Mouse (Mus musculus) NIH3T3 (cell line): ENCODE measurements around the gene Fbxw7.
A peak's percentile ranks its signal among the peaks of the same experiment; 100 is the strongest.

Experiments used
- DNase-seq: peaks from one replicate; pipeline ENCODE4 v3.0.0-alpha.2; 2012; ENCODE audit warnings: low read depth

Fbxw7 gene

DNA sequence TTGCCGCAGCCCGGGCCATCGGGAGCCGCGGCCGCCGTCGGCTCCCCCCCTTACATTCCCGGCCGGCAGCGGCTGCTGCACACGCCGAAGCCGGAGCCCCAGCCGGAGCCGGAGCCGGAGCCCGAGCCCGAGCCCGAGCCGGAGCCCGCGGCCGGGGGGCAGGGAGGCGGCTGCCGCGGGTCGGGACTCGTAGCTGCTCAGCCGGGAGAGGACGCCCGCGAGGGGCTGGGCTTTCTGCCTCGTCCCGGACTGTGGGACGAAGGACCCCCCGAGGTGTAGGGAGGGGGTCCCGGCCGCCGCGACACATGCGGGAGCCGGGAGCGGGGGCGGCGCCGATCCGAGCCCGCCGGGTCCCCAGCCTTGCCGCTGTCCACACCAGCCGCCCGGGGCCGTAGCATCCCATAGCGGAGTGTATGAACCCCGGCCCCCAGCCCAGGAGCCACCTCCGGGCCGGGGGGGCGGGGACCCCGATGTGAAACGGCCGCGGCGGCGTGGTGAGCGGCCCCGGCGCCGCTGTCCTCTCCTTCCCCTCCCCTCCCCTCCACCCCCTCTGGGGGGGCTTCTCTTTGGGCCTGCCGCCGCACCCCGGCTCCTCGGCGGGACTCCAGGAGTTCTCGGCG lies at the start of gene Fbxw7:
Gene Fbxw7 (plus strand): TSS at position 507 of the 620 bp plus-strand sequence.
- DNase-seq, result peak; percentile 24

DNA sequence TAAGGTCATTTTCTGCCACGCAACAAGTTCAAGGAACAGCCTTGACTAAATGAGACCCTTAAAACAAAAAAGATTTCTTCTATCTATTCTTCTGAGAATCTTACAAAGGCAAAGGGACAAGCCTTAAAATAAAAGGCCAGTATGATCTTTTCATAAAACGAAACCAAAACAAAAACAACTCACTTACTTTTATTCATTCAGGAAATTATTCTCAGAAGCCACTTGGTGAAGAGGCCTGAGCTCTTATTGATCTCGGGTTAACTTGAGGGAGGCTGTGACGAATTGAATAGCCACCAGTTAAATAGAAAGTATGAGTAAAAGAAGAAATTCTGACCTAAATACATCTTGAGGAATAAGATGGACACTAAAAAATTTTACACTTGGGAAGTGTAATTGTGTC lies 46.1 kb upstream of the Fbxw7 start:
- no peak for DNase-seq

DNA sequence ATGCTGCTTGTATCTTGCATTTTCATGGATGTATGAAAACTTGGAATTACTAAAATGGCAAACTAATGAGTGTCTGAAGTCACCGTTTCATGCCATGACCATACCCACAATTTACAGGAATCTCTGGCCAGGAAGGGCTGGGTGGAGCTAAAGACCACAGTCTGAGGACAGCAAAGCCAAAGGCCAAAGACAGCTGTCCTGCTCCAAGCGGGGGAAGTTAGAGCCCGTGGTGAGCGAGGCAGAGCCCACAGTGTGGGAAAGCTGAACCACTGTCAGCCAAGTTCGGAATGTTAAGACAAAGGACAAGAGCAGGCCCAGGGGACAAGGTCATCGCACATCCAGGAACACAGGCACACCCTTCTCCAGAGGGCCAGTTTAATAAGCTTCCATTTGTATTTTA lies 45.7 kb upstream of the Fbxw7 start:
- no peak for DNase-seq

DNA sequence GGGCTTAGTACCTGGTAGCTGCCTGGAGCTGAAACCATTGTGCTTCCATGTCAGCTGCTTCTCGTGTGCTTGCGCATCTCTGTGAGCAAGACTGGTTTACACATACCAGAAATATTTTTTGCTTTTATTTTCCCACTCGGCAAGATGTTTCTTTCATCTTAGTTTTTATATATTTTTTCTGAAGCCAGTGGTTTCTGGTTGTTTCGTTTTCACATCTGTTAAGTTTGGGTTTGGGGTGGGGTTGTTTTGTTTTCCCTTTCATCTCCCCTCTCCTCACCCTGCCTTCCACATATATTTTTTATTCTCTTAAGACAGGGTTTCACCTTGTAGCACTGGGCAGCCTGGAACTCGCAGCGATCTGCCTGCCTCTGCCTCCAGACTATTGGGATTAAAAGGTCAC lies 44.5 kb upstream of the Fbxw7 start:
- no peak for DNase-seq

DNA sequence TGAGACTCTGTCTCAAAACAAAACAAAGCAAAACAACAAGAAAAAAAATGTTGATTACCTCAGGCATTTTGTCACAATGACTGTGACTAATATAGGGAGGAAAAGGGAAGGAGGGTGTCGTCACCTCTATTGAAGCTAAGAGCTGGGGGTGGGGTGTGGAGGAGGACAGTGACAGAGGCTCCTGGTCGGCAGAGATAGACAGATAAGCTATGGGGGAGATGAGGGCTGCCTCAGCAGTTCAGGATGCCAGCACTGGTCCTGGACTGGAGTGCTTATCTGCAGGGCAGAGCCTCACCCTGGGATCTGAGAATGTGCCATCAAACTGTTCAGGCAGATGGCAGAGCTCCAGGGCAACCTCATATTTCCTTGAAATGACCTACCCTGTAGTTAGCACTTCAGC lies 43.1 kb upstream of the Fbxw7 start:
- no peak for DNase-seq

DNA sequence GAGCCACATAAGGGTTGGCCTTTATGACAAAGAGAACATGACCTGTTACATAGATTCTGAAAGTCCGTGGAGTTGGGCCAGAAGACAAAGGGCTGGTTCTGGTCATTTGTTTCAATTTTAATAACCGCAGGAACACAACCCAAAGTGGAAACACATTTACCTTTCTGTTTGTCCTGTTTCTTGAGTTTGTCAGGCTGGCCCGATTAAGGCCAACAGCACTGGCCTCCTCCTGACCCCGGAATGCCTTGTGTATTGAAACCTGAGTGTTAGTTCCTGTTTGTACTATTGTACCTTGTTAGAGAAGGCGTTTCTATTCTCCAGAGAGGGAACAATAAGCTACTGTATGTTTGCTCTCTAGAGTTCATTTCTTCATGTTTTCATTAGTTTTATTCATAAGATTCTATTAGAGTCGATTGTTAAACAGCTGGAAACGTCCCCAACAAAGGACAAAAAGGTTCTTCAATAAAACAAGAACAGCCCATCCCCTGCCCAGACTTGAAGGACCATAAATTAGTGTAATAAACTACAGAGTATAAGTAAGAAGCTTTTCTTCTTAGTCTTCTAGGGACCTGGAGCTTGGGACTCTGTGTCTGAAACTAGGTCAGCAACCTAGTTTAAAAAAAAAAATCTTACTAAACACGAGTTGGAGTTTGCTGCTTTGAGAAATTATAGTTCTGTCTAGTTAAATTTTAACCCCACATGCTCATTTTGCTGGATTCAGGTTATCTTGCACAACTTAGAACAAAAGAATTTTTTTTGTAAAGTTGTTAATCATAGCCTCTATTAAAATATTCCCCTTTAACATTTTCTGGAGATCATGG lies 40.6 kb upstream of the Fbxw7 start:
- DNase-seq, result no peak

DNA sequence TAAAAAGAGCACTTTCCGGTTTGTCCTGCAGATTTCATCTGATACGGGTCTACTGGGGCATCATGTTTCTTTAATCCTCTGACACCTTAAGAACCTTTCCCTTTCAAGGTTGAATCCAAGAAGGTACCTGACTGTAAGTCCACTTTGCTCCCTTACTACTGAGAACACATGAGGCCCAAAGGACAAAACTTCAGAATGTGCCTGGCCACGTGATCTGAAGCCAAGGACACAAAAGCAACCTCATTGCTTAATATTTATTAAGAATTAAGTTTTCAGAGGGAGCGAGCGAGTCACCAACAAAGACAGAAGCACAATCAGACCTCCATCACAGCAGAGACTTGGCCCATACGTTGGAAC lies 40.0 kb upstream of the Fbxw7 start:
- no peak for DNase-seq

DNA sequence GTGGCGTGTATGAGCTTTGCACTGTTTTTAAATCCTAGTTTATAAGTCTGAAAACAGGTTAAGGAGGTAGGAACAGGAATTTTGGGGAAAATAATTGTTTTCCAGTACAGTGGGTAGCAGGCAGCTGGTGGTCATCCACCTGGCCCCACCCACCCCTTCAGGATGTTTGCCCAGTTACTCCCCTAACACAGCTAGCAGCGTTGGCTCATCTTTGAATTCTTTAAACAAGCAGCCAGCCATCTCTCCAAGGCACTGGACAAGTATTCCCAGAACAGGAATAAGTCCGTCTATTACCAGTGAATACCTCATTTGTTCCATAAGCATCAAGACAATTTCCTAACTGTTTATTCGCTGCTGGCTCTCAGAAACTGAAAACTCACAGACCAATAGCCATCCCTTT lies 39.5 kb upstream of the Fbxw7 start:
- DNase-seq, result no peak

DNA sequence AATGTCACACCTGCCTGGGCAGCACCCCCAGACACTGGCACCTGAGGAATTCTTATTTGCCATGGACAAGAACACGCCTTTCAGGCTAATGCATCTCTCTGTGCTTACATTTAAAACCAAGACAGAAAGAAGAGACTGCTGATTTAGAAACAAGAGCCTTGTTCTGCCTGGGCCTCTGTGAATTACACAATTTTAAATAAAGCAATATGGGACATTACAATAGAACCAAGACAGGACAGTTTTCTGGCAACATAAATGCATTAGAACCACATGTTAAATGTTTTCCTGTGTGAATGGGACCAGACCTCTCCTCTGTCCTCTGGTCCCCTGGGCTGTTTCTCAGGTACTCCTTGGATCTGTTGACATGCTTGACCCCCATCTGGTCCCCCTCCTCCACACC lies 39.0 kb upstream of the Fbxw7 start:
- no peak for DNase-seq

DNA sequence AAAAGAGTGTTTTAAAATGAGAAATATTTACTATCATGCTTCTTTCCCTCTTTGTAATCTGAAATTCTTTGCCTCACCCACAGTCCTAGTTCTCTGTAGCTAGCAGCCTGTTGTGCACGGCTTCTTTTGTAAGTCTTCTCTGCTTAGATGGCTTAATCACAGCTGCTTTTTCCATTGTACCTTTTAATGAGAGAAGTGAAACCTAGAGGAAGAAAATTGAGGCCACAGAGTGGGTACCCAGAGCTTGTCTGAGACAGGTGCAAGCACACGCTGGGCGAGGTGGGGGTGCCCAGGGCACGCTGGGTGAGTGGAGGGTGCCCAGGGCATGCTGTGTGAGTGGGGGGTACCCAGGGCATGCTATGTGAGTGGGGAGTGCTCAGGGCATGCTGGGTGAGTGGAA lies 27.2 kb upstream of the Fbxw7 start:
- no peak for DNase-seq

DNA sequence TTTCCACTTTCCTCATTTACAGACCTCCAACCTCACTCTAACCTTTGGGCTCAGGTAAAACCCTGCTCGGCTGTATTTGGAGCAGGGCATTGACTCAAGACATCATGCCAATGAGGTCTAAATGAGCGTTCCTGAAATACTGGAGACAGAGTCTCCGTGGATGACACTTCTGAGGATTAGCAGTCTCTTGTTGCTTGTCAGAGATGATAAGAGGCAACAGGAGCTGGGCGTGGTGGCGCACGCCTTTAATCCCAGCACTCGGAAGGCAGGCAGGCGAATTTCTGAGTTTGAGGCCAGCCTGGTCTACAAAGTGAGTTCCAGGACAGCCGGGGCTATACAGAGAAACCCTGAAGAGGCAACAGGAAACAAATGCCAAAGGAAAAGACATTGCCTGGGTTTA lies 11.0 kb upstream of the Fbxw7 start:
- DNase-seq, result no peak

DNA sequence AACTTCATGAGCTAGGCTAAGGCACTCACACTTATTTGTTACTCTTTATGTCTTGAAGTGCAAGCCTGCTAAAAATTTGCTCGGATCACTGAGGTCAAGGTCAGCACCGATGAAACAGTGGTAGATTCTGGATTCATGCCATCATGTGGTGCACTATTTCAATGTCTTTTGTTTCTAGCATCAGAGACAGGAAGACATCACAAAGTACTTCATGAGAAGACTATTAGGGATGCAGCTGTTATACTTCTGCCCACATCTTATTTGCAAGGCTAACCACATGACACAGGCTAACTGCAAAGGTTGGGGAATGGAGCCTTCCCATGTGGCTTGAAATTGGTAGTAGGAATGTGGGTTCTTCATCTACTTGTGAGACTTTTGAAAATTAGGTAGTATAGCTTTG lies 8.9 kb upstream of the Fbxw7 start:
- DNase-seq, result no peak

DNA sequence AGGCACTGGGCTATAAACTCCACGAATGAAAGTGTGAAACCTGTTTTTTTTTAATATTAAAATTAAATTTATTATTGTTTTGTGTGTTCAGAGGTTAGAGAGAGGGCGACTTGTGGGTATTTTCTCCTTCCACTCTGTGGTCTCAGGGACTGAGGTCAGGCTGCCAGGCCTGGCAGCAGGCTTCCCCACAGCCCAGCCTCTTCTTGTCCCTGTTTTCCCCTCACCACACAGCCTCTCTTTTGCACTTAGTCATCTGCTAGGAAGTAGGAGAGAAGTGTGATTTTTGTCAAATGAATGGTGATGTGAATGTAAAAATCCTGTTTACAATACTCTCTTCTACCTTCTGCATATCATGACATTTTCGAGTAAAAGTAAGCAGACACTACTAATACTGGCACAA lies 7.2 kb upstream of the Fbxw7 start:
- no peak for DNase-seq

DNA sequence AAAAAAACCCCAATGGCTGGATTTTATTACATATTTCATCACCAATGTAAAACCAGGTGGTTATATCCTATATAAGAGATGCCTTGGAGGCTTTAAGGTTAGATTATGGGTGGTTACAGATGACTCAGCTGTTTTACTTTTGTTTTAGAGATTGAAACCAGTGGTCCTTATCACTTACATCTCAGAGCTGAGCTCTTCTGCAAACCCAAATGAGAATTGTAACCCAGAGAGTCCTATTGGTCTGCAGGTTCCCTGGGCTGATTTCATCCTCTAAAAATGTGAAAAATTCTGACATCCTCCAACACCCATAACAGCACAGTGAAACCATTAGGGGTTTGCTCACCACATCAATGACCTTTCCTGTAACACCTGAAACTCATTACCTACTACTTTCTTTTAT lies 6.2 kb upstream of the Fbxw7 start:
- no peak for DNase-seq

DNA sequence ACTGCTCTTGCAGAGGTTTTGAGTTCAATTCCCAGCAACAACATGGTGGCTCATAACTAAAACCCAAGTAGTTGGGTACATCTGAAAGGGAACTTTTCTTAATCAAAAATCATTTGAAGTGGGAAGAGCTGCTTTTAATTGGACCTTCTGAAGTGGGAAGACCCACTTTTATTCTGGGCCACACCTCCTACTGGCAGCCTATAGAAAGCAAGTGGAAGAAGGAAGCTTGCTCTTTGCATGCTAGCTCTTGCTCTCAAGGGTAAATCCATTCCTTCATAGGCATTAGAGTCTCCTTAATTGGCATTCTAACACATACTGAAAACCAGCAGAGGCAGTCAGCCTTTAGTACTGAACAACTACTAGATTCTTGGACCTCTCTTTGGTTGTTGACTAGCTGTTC lies 4.3 kb upstream of the Fbxw7 start:
- no peak for DNase-seq

DNA sequence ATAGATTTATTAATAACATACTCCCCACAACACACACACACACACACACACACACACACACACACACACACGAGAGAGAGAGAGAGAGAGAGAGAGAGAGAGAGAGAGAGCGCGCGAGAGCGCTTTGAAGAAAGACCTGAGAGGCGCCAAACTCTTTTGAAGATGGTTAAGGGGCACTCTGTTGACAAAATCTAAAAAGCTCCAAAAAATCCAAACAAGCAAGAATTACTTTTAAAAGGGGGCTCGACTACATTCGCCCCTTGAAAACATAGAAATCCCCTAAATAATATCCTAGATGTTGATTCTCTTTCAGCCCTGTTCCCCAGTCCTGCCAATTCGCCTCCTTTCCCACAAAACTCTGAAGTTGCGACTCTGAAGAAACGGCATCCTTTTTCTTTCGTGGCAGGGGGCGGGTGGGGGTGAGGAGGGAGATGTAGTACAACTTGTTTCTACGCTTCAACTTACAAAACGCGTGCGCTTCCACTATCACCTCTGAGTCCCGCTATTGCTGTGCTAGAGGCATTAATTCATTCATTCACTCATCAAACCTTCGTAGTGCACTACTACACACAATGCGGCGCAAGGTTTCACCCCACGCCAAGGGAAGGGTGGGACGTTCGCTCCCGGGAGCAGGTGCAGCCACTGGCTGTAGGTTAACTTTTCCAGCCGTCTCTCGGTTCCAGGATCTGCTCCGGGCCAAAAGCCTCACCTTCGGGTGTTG lies 1.5 kb upstream of the Fbxw7 start:
- DNase-seq, result no peak

DNA sequence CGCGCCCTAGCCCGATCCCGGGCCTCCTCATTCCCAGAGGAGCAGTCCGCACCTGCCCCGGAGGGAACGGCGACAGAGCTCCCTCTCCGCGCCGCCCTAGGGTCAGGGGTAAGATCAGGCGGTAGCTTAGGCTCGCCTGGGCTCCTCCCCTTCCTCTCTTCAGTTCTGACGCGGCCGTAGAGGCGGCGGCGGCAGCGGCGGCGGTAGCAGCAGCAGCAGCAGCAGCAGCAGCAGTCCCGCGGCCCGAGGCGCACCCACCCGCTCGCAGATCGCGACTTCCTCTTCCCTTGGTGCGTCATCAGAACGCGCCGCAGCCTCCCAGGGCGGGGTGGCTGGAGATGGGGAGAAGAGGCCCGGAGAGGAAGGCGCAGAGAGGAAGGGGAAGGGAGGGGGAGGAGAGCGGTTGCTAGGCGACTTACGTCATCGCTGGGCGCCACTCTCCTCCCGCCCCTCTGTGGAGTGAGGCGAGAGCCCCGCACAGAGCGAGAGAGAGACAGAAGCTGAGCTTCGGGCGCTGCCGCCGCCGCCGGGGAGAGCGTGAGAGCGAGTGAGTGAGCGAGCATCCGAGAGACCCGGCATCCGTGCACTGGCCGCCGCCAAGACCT lies 809 bp upstream of the Fbxw7 start:
- peak; percentile 100 for DNase-seq

DNA sequence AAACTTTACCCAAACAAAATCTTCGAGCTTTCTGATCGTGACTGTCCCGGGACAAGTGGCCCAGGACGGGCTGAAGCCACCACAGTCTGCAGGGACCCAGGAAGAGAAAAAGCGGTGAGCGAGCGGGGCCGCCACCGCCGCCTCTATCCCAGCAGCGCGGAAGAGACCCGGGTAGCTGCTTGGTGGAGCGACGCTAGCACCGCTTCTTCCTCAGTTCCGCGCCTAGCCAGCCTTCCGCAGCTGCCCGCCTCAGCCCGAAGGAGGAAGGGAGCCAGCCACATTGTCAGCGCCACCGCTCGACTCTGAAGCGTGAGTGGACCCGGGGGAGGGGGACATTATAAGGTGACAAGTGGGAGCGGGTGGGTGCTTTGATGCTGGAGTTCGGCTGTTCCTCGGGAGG lies 393 bp downstream of the Fbxw7 start:
- peak; percentile 42 for DNase-seq

DNA sequence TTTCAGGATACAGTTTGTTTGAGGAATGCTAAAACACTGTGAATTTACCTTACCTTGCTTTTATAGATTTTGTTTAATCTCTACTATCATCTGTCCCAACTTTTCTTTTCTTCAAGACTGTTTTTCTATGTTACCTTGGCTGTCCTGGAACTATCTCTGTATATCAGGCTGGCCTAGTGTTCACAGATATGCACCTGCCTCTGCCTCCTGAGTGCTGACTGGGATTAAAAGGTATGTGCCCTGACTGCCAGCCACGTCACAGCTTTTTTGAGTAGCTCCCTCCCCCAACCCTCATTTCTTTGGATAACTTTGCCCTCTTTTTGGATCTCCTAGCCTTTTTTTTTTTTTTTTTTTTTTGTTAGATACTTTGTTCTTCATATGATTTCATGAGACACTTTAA lies 1.9 kb downstream of the Fbxw7 start:
- no peak for DNase-seq

DNA sequence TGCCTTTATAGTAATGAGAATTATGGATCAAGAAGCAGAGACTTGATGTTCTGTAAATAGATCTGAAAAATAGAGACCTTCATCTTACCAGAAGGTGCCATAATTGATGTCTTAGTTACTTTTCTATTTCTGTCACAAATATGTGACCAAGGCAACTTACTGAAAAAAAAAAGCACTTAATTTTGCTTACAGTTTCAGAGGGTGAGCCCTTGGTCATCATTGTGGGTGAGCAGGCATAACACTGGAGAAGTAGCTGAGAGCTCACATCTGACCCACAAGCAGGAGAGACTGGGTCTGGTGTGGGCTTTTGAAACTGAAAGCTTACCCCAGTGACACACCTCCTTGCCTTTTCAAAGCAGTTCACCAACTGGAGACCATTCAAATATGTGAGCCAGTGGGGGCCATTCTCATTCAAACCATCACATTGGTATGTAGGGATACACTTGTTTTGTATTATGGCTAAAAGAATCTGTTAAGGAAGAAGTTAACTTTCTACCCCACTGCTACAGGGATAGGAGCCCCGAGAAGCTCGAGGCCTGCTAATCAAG lies 5.7 kb downstream of the Fbxw7 start:
- DNase-seq, result no peak

DNA sequence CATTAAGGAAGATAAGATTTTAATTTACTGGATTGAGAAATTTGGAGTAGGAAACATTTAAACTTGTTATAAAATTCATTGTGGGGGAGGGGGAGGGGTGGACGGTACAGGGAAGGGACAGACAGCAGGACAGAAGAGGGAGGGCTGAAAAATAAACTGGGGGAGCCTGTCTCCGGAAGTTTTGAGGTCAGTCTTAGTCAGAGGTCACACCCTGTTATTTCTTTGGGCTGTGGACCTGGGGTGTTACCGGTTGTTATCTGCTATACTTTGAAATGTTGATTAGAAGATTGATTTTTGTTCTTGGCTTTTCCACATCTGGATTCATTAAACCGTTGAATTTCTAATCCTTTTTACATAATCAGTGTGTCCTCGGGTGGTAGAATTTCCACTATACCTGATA lies 10.9 kb downstream of the Fbxw7 start:
- DNase-seq, result no peak

DNA sequence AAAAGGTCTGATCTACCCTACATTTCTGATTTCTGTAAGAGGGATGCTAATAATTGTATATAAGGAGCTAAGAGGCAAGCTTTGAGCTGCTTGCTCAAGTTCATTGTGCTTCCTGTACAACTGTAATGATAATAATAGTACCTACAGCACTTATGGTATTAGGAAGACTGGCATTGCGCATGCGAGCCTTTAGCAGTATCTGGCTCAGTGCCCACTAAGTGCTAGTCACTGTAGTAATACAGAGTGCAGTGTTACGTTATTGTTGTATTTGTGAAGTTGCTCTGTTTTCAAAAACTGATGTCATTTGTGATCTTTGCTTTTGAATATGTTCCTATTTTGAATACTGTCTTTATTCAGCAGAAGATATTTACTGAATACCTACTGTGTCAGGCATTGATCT lies 11.3 kb downstream of the Fbxw7 start:
- DNase-seq, result peak; percentile 31

DNA sequence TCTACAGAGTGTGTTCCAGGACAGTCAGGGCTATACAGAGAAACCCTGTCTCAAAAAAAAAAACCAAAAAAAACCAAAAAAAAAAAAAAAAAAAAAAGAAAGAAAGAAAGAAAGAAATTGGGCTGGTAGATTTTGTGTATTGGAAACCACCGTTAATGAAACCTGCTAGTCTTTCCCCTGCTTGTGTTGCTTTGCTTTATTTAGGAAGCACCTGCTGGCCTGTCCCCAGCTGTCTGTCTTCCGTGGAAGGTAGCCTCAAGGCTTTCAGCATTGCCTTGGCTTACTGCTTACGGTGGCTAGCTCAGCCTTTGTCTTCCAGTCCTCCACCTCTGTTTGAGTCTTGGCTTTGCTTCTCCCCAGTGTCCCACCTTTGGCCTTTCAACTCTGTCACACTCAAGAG lies 11.9 kb downstream of the Fbxw7 start:
- DNase-seq, result no peak
